Mouse (Mus musculus) kidney, postnatal 0 days (tissue): ENCODE measurements at regions not wholly inside any gene's neighbourhood (a gene's known extent, or its start where the extent isn't known, plus 50 kb on each side); places are given as distances from the start of the nearest gene placed in this dataset.
A peak's percentile ranks its signal among the peaks of the same experiment; 100 is the strongest.

Source experiments
- ATAC-seq: fragments of 200-750 bp; cut with Nextera tagmentation; replicated peaks from 2 replicates; pipeline ENCODE4 v1.8.0; 2017; ENCODE audit warnings: low read depth, moderate number of reproducible peaks, moderate TSS enrichment, moderate library complexity; ENCODE audit not compliant: low FRiP score
- DNase-seq: peaks from one replicate; pipeline ENCODE4 v3.0.0-alpha.2; 2016; ENCODE audit warnings: low spot score
- H3K27ac ChIP-seq: fragments of 300-500 bp; sonication (generic); 2 replicates; pipeline ENCODE4 v1.5.1; 2014; ENCODE audit warnings: mild to moderate bottlenecking
- H3K27me3 ChIP-seq: fragments of 300-500 bp; sonication (generic); 2 replicates; pipeline ENCODE4 v1.6.1; 2014; ENCODE audit warnings: low read length, mixed read lengths; ENCODE audit not compliant: insufficient read depth
- H3K36me3 ChIP-seq: fragments of 300-500 bp; sonication (generic); 2 replicates; pipeline ENCODE4 v1.6.1; 2014; ENCODE audit warnings: low read length, mixed read lengths; ENCODE audit not compliant: insufficient read depth
- H3K4me1 ChIP-seq: fragments of 300-500 bp; sonication (generic); replicated peaks from 2 replicates; pipeline ENCODE4 v1.6.1; 2014; ENCODE audit warnings: antibody characterized with exemption, low read length, mixed read lengths; ENCODE audit not compliant: insufficient read depth
- H3K4me2 ChIP-seq: fragments of 300-500 bp; sonication (generic); 2 replicates; pipeline ENCODE4 v1.6.1; 2014; ENCODE audit warnings: mild to moderate bottlenecking, low read length, moderate library complexity, mixed read lengths
- H3K4me3 ChIP-seq: fragments of 300-500 bp; sonication (generic); replicated peaks from 2 replicates; pipeline ENCODE4 v1.5.1; 2014; ENCODE audit warnings: low read depth, low read length
- H3K9ac ChIP-seq: fragments of 300-500 bp; sonication (generic); 2 replicates; pipeline ENCODE4 v1.6.1; 2014; ENCODE audit warnings: low read depth, low read length
- H3K9me3 ChIP-seq: fragments of 300-500 bp; sonication (generic); replicated peaks from 2 replicates; pipeline ENCODE4 v1.6.1; 2016; ENCODE audit warnings: low read length, inconsistent platforms, mixed read lengths
- CTCF ChIP-seq: IDR thresholded peaks from 2 replicates; pipeline ENCODE4 v1.5.1; 2016; ENCODE audit warnings: antibody characterized with exemption, low read depth, mild to moderate bottlenecking, moderate library complexity
- WGBS: fragments of 180-500 bp; shearing (Covaris S2); extraction: QIAGEN DNeasy Blood & Tissue Kit; methylation state at CpG from one replicate; pipeline ENCODE4 v1.1.7; 2014; 5-methylcytosine and 5-hydroxymethylcytosine counted together

DNA sequence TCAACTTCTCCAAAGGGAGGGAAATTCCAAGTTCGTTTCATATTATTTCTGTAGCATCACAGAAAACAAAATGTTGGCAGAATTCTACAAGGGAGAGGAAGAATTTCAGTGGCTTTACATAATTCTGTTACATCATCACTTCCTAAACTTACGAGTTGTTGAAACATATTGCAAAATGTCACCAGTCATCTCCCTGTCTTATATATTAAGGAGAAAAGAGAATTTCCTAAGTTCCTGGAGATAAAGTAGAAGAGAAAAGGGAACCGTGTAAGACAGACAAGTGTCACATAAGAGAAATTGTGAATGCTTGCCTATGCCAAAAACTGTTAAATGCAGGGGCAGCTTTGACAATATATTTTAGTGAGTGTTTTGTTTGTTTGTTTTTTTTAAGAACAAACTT, 85.1 kb upstream of the Ndufb6 start:
- no peaks in the 10 kb centered on the region for H3K9me3 ChIP-seq
- WGBS: 63% methylated on average over 3 of the region's 3 CpGs
- DNase-seq: no peak

DNA sequence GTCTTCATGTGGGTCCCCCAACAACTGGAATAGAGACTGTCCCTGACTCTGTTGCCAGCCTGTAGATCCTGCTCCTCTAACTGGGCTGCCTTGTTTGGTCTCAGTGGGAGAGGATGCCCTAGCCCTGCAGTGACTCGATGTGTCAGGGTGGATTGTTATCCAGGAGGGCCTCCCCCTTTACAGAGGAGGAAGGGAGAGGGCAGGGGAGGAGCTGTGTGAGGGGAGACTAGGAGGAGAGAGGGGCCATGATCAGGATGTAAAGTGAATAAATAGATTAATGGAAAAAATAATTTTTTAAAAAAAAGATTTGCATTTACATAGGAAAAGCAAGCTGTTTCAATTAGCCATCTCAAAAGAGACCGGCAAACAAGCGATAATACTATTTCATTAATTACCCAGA, 80.1 kb upstream of the Ndufb6 start:
- no peaks in the 10 kb centered on the region for H3K36me3 ChIP-seq
- 68% methylated on average over 3 of the region's 3 CpGs for WGBS
- ATAC-seq: no peak

More for the DNA sequence above, 85.1 kb upstream of the Ndufb6 start:
- H3K36me3 ChIP-seq: no peaks in the 10 kb centered on the region
- H3K27me3 ChIP-seq: no peaks in the 10 kb centered on the region
- no peak overlapping the region for H3K9ac ChIP-seq
- no peaks in the 10 kb centered on the region for H3K4me1 ChIP-seq
- no peak overlapping the region for H3K4me2 ChIP-seq
- H3K27ac ChIP-seq: no peak overlapping the region
- no peak for ATAC-seq
- TF ChIP-seq CTCF: no peak
- H3K4me3 ChIP-seq: no peak overlapping the region

DNA sequence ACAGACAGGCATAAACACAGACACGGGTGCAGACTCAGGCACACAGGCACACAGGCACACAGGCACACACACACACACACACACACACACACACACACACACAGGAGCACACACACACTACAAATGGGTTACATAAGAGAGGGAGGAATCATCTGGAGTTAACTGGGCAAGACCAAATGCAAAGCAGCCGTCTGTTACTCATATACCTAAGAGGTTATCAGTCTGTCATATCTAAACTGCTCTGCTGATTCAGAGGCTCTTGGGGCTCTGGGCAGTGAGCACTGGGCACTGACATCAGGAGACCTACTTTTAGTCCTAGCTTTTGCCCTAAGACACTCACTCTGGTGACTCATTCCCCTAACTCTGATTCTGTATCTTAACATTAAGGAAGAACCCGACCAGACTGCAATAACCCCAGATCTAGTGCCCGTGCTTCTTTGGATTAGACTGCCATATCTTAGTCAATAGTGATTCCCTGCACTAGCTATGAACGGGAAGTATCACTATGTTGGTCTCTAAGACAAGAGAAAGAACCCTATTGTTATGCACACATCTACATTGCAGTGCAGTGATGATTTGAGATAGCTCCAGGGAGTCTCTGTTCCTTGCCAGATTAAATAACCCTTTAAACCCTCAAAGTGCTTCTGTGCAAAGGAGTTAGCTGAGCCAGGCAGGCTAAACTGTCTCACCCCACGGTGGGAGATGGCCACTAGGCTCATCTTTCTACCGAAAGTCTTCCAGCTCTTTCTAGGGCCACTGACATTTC, 78.0 kb upstream of the Ndufb6 start:
- 47% methylated on average over 7 of the region's 7 CpGs for WGBS
- Histone ChIP-seq H3K4me1 (no peaks in the 10 kb centered on the region), H3K9me3 (no peaks in the 10 kb centered on the region), H3K27ac (no peak overlapping the region), H3K9ac (no peak overlapping the region), H3K4me3 (no peak overlapping the region), H3K4me2 (no peak overlapping the region), H3K27me3 (no peaks in the 10 kb centered on the region), H3K36me3 (no peaks in the 10 kb centered on the region)
- no peak for TF ChIP-seq CTCF
- DNase-seq (peak; percentile 15), ATAC-seq (peak; percentile 65; the same call in 1 of the 2 replicates)

More for the DNA sequence above, 80.1 kb upstream of the Ndufb6 start:
- Histone ChIP-seq H3K4me2 (no peak overlapping the region), H3K27me3 (no peaks in the 10 kb centered on the region), H3K4me1 (no peaks in the 10 kb centered on the region), H3K27ac (no peak overlapping the region), H3K9me3 (no peaks in the 10 kb centered on the region), H3K9ac (no peak overlapping the region), H3K4me3 (no peak overlapping the region)
- no peak for DNase-seq
- no peak for TF ChIP-seq CTCF

DNA sequence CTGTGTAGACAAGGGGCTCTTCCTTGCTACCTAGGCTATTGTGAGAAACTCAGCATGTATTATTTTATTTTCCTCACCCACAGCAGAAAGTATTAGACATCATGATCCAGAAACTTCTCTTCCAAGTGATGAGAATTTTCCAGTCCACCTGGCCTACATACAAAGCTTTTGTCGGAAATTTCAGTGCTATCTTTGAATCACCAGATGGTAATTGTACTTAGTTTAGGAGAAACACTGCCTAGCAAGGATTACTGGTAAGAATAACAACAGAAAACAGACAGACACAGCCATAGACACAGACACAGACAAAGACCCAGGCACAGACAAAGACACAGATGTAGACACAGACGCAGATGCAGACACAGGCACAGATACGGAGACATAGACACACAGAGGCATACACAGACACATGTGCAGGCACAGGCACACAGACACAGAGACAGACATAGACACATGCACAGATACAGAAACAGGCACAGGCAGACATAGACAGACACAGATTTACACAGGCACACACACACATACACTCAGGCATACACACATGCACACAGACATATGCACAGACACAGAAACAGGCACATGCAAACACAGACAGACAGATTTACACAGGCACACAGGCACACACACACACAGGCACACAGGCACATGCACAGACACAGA, 76.7 kb upstream of the Ndufb6 start:
- TF ChIP-seq CTCF: no peak
- 89% methylated on average over 3 of the region's 3 CpGs for whole genome bisulfite sequencing
- no peak for DNase-seq

DNA sequence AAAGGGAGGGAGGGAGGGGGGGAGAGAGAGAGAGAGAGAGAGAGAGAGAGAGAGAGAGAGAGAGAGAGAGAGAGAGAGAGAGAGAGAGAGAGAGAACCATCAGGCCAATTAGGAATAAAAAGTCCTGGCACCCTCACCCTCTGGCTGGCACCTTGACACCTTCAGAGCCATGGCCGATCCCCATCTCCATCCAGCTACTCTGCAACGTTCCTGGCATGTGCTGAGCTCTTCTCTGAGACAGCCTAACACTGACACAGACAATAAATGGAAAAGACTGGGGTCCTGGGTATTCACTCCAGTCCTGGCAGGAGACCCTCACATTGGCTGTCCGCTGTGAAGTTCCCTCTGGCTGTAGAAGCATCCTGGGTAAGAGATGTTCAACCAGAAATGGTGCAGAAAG, 75.2 kb upstream of the Ndufb6 start:
- DNase-seq (no peak), ATAC-seq (no peak)
- Histone ChIP-seq H3K9me3 (no peaks in the 10 kb centered on the region), H3K4me2 (no peak overlapping the region), H3K4me1 (no peaks in the 10 kb centered on the region), H3K27ac (no peak overlapping the region), H3K4me3 (no peak overlapping the region), H3K27me3 (no peaks in the 10 kb centered on the region), H3K36me3 (no peaks in the 10 kb centered on the region), H3K9ac (no peak overlapping the region)
- TF ChIP-seq CTCF: no peak
- 88% methylated on average over 3 of the region's 3 CpGs for WGBS

More for the DNA sequence above, 76.7 kb upstream of the Ndufb6 start:
- Histone ChIP-seq H3K9ac (no peak overlapping the region), H3K36me3 (no peaks in the 10 kb centered on the region), H3K27me3 (no peaks in the 10 kb centered on the region), H3K4me1 (no peaks in the 10 kb centered on the region), H3K27ac (no peak overlapping the region), H3K4me3 (no peak overlapping the region), H3K9me3 (no peaks in the 10 kb centered on the region), H3K4me2 (no peak overlapping the region)
- ATAC-seq: no peak

DNA sequence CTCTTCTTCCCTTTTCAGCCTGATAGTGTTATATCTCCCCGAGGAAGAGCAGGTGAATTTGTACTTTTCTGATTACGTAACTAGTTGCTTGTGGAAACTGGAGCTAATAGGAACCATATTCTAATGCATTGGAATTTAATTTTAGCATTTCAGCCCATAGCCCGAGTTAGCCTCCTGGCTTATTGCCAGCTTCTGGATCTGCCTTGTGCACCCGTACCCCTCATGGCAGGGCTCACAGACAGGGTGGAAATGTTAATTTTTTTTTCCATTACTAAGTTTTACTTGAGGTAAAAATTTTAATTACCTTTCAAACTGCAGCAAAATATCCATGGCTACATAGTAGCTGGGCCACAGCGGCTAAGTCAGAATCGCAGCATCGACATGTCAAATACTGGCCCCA, 72.4 kb upstream of the Ndufb6 start:
- Histone ChIP-seq H3K9ac (no peak overlapping the region), H3K27me3 (no peaks in the 10 kb centered on the region), H3K36me3 (no peaks in the 10 kb centered on the region), H3K4me2 (no peak overlapping the region), H3K4me1 (no peaks in the 10 kb centered on the region), H3K27ac (no peak overlapping the region), H3K4me3 (no peak overlapping the region), H3K9me3 (no peaks in the 10 kb centered on the region)
- no peak for TF ChIP-seq CTCF
- 67% methylated on average over 7 of the region's 7 CpGs for WGBS
- ATAC-seq (no peak), DNase-seq (no peak)
